Mouse (Mus musculus) stomach, postnatal 0 days (tissue): ENCODE measurements at regions not wholly inside any gene's neighbourhood (a gene's known extent, or its start where the extent isn't known, plus 50 kb on each side); places are given as distances from the start of the nearest gene placed in this dataset.

ENCODE experiments used
- CTCF ChIP-seq: IDR thresholded peaks from 2 replicates; pipeline ENCODE4 v1.5.1; 2016; ENCODE audit warnings: antibody characterized with exemption, low read depth, mild to moderate bottlenecking, moderate library complexity
- EP300 ChIP-seq: optimal IDR thresholded peaks from 2 replicates; pipeline ENCODE3; 2016; ENCODE audit warnings: antibody characterized with exemption

DNA sequence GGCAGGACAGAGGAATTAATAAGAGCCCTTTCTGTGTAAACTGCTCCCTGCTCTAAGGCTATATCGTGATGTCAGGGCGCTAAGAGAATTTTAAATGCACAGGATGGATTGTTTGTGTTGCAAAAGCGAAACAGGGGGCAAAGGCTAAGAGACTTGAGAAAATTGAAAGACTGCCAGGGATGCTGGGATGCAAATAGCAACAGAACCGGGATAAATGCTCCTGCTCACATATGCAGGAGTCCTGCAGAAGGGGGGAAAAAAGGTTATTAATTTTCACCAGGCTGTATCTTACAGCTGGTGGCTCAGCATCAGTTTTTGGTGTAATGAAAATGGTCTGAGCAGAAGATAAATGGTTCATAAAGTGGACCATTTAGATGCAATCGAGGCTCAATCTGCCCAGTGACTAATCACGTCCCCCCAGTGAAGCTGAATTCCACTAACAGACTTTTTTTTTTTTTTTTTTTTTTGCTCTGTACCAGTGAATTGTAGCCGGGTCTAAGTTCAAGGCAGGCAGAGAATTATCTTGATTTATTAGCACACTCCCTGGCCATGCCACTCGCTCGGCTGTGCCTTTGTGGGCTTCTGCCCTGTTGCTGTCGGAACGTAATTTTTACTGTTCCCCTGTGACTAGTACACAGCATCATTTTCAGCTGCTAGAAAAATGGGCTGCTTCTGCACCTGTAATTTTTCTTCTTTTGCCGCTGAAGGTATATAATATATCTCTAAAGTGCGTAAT lies 222.9 kb upstream of the Pou3f3 start:
- no peak for TF ChIP-seq CTCF
- no peak for TF ChIP-seq EP300
